Mouse (Mus musculus) activated CD4-positive, CD25-positive, alpha-beta regulatory T cell, adult 4 months (primary cell): Measurements from ENCODE around the gene Foxred2. TPM values are rescaled to one million over a fixed set of nuclear protein-coding genes. Genes with fewer than 3 reads are reported as not detected.

ENCODE experiments used
- ATAC-seq: one replicate; pipeline ENCODE4 v1.8.0; 2017
- polyA plus RNA-seq, 2 experiments: library from polyadenylated mRNA; unstranded; fragments of 100-300 nt; shearing (Covaris generic); gene quantifications; one replicate each; pipeline ENCODE4 v1.2.1; 2017

Foxred2 gene
- polyA plus RNA-seq, 2 experiments from 2014 or later, result 2.0 TPM

- ATAC-seq, result no peak
Measured at GRCm38 (mm10) chr15:77945711-77946110, 10.8 kb downstream of the Foxred2 start.

- no peak for ATAC-seq
Measured at GRCm38 (mm10) chr15:77941563-77941962, 15.0 kb downstream of the Foxred2 start.

- ATAC-seq, result no peak
Measured at GRCm38 (mm10) chr15:77938516-77938915, 18.0 kb downstream of the Foxred2 start.

- no peak for ATAC-seq
Measured at GRCm38 (mm10) chr15:77935673-77936375, 20.7 kb downstream of the Foxred2 start.

- no peak for ATAC-seq
Measured at GRCm38 (mm10) chr15:77934968-77935367, 21.6 kb downstream of the Foxred2 start.

- no peak for ATAC-seq
Measured at GRCm38 (mm10) chr15:77934326-77934725, 22.2 kb downstream of the Foxred2 start.

DNA sequence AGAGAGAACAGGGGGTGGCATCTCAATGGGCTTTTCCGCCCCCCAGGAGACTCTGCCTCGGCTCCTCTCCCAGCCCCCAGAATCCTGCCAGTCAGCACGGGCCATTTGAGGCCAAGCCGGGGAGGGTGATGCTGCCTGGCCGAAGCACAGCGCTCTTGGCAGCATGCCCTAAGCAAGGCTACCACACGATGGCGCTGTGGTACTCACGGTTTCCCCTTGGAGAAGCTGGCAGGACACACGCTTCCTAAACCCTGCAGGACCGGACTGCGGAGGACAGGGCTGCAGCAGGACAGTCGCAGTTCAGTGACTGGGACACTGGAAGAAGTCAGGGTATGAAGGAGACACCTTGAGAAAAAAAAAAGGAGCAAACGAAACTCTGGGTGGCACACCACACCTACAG, 22.8 kb downstream of the Foxred2 start:
- no peak for ATAC-seq

DNA sequence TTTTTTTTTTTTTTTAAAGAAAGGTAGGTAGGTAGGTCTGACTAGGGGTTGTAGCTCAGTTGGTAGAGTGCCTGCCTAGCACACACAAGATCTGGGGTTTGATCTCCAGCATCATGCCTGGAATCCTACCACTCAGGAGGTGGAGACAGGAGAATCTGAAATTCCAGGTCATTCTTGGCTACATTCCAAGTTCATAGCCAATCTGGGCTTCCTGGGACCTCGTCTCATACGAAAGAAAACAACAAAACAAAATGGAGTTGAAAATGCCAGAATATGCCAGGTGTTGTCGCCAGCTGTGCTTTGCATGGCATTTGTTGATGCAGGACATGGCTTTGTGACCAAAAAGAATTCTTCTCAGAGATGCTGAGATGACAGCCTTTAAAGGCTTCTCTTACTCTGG, 23.3 kb downstream of the Foxred2 start:
- ATAC-seq, result no peak

DNA sequence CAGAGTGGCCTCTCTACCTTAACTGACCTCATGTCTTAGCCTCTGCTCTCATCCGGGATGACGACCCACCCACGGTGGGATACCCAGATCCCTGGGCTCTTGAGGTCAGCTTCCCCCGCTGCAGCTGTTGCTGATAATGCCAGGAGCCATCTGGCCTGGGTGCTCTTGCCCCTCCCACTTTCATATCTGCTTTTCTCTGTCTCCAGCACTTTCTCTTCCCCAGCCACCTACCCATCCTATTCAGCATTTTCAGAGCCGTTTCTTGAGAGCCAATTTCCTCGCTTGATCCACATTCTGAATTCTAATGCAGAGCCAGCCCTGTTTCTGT, 24.9 kb downstream of the Foxred2 start:
- no peak for ATAC-seq

- ATAC-seq, result no peak
Measured at GRCm38 (mm10) chr15:77930986-77931688, 25.4 kb downstream of the Foxred2 start.

GRCm38 (mm10) chr15:77929804-77930203, 26.7 kb downstream of the Foxred2 start:
- no peak for ATAC-seq

GRCm38 (mm10) chr15:77928673-77929331, 27.7 kb downstream of the Foxred2 start, which contains the start of gene Txn2:
Gene Txn2, minus strand, starts transcription at chr15:77929006.
- peak; percentile 89 for ATAC-seq

- no peak for ATAC-seq
Measured at GRCm38 (mm10) chr15:77928091-77928490, 28.4 kb downstream of the Foxred2 start.

DNA sequence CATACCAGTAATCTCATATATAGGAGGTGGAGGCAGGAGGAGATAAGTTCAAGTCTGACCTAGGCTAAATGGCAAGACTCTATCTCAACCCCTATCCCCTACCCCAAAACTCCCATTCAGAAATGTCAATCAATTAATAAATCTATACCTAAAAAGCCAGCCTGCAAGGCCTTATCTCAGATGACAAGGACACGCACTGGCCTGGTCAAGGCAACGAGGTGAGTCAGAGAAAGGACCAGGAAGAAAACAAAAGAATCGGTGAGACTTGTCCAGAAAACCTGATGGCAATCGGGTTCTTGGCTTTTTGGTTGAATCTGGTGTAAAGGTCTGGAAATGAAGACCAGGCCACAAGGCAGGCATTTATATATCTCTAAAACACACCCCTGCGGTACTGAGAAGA, 29.6 kb downstream of the Foxred2 start:
- ATAC-seq, result no peak

GRCm38 (mm10) chr15:77925195-77925594, 31.3 kb downstream of the Foxred2 start:
- ATAC-seq, result no peak

DNA sequence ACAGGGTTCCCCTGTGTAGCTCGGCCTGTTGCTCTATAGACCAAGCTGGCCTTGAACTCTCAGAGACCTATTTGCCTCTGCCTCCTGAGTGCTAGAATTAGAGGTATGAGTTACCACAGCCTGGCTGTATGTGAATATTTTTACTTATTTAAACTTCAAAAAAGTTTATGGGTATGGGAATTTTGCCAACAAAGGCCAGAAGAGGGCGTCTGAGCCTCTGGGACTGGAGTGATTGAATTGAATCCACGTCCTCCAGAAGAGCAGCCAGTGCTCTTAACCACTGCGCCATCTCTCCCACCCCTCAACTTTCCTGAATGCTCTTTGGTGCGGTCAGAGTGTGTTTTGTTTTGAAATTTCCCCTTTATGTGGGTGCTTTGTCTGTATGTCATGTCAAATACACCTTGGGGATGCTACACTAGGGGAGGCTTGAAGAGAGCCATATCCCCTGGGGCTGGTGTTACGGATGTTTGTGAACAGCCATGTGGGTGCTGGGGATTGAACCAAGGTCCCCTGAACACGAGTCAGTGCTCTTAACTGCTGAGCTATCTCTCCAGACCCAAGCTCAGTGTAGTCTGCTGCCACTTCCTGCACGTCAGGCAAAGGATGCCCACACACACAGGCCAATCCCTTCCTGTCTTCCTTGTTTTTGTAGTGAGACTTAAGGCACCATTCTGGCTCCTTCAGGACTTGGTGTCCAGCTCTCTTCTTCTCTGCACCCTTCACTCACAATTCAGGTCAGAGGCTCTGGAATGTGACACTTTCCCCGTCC, 33.1 kb downstream of the Foxred2 start:
- no peak for ATAC-seq

- no peak for ATAC-seq
Measured at GRCm38 (mm10) chr15:77922710-77923109, 33.8 kb downstream of the Foxred2 start.

GRCm38 (mm10) chr15:77921636-77922035, 34.9 kb downstream of the Foxred2 start:
- no peak for ATAC-seq

- no peak for ATAC-seq
Measured at GRCm38 (mm10) chr15:77920511-77921462, 35.7 kb downstream of the Foxred2 start.

- ATAC-seq, result no peak
Measured at GRCm38 (mm10) chr15:77919441-77919840, 37.1 kb downstream of the Foxred2 start.

- ATAC-seq, result peak; percentile 63
Measured at GRCm38 (mm10) chr15:77916851-77917544, 39.5 kb downstream of the Foxred2 start.
